Mouse (Mus musculus): ENCODE data around the gene Trove2. TPM values are rescaled to one million over a fixed set of nuclear protein-coding genes. Genes with fewer than 3 reads are reported as not detected.
"Not testable (repeated sequence)": the region's sequence is repeated elsewhere in the genome, so short reads cannot be mapped to it uniquely, and the experiment has no call there.

Trove2 gene
- polyA plus RNA-seq, 1 experiment from 2014 or later = 21.5 TPM

- no peak overlapping the region for H3K4me2 ChIP-seq
- H3K9me3 ChIP-seq (replicated peaks) = 0 out of 2 replicates have a peak, but pooled peaks cover 3% of the 10 kb centered on the region
- H3K36me3 ChIP-seq = no peaks in the 10 kb centered on the region
- WGBS = 69% methylated on average over 5 of the region's 5 CpGs
- no peak for ATAC-seq (ENCODE audit: insufficient number of reproducible peaks, low FRiP score)
- no peak overlapping the region for H3K4me3 ChIP-seq
- H3K9ac ChIP-seq = no peak overlapping the region
- no peak overlapping the region for H3K27ac ChIP-seq (ENCODE audit: poor library complexity, severe bottlenecking)
- H3K4me1 ChIP-seq (replicated peaks) = no peaks in the 10 kb centered on the region
- H3K27me3 ChIP-seq (replicated peaks) = no peaks in the 10 kb centered on the region
Measured at GRCm38 (mm10) chr1:143733914-143734410, 42.9 kb downstream of the Trove2 start.

- Histone ChIP-seq H3K4me1 (replicated peaks) (no peaks in the 10 kb centered on the region), H3K36me3 (no peaks in the 10 kb centered on the region), H3K4me2 (no peak overlapping the region), H3K4me3 (no peak overlapping the region), H3K9me3 (replicated peaks) (0 out of 2 replicates have a peak, but pooled peaks cover 3% of the 10 kb centered on the region), H3K27me3 (replicated peaks) (no peaks in the 10 kb centered on the region), H3K27ac (ENCODE audit: poor library complexity, severe bottlenecking) (no peak overlapping the region), H3K9ac (no peak overlapping the region)
- no peak for ATAC-seq (ENCODE audit: insufficient number of reproducible peaks, low FRiP score)
- 62% methylated on average over 4 of the region's 4 CpGs for WGBS
Measured at GRCm38 (mm10) chr1:143731691-143732090, 45.2 kb downstream of the Trove2 start.

GRCm38 (mm10) chr1:143730899-143731298 is 46.0 kb downstream of the Trove2 start:
- ATAC-seq (ENCODE audit: insufficient number of reproducible peaks, low FRiP score) = no peak
- no peak overlapping the region for H3K4me3 ChIP-seq
- no peak overlapping the region for H3K4me2 ChIP-seq
- H3K36me3 ChIP-seq = no peaks in the 10 kb centered on the region
- no peaks in the 10 kb centered on the region for H3K27me3 ChIP-seq (replicated peaks)
- no peaks in the 10 kb centered on the region for H3K4me1 ChIP-seq (replicated peaks)
- 67% methylated on average over 2 of the region's 2 CpGs for WGBS
- no peak overlapping the region for H3K27ac ChIP-seq (ENCODE audit: poor library complexity, severe bottlenecking)
- 0 out of 2 replicates have a peak, but pooled peaks cover 3% of the 10 kb centered on the region for H3K9me3 ChIP-seq (replicated peaks)
- no peak overlapping the region for H3K9ac ChIP-seq

- Histone ChIP-seq H3K27me3 (replicated peaks) (no peaks in the 10 kb centered on the region), H3K9me3 (replicated peaks) (0 out of 2 replicates have a peak, but pooled peaks cover 3% of the 10 kb centered on the region), H3K4me3 (no peak overlapping the region), H3K36me3 (no peaks in the 10 kb centered on the region), H3K27ac (ENCODE audit: poor library complexity, severe bottlenecking) (no peak overlapping the region), H3K4me2 (no peak overlapping the region), H3K4me1 (replicated peaks) (0 out of 2 replicates have a peak, but pooled peaks cover 3% of the 10 kb centered on the region), H3K9ac (no peak overlapping the region)
- ATAC-seq (ENCODE audit: insufficient number of reproducible peaks, low FRiP score) = no peak
- 60% methylated on average over 9 of the region's 9 CpGs for WGBS
Measured at GRCm38 (mm10) chr1:143727701-143728445, 49.0 kb downstream of the Trove2 start.

GRCm38 (mm10) chr1:143724456-143725064 is 52.3 kb downstream of the Trove2 start:
- ATAC-seq (ENCODE audit: insufficient number of reproducible peaks, low FRiP score) = no peak
- WGBS = 56% methylated on average over 5 of the region's 5 CpGs
- H3K36me3 ChIP-seq = no peaks in the 10 kb centered on the region

GRCm38 (mm10) chr1:143716038-143716437 is 60.8 kb downstream of the Trove2 start, which contains the start of gene Glrx2:
Glrx2 (plus strand) TSS chr1:143716338.
- not testable (repeated sequence) for H3K27ac ChIP-seq (ENCODE audit: poor library complexity, severe bottlenecking); H3K4me3 ChIP-seq; H3K4me1 ChIP-seq (replicated peaks); H3K27me3 ChIP-seq (replicated peaks); H3K9ac ChIP-seq; ATAC-seq (ENCODE audit: insufficient number of reproducible peaks, low FRiP score); H3K36me3 ChIP-seq; H3K9me3 ChIP-seq (replicated peaks); H3K4me2 ChIP-seq
- no CpG with 5 or more reads among the region's 2 CpGs for WGBS

More at GRCm38 (mm10) chr1:143724456-143725064, 52.3 kb downstream of the Trove2 start:
- no peak overlapping the region for H3K27ac ChIP-seq (ENCODE audit: poor library complexity, severe bottlenecking)
- 0 out of 2 replicates have a peak, but pooled peaks cover 4% of the 10 kb centered on the region for H3K9me3 ChIP-seq (replicated peaks)
- H3K4me1 ChIP-seq (replicated peaks) = 0 out of 2 replicates have a peak, but pooled peaks cover 3% of the 10 kb centered on the region
- H3K4me2 ChIP-seq = no peak overlapping the region
- no peak overlapping the region for H3K9ac ChIP-seq
- no peak overlapping the region for H3K4me3 ChIP-seq
- H3K27me3 ChIP-seq (replicated peaks) = no peaks in the 10 kb centered on the region

GRCm38 (mm10) chr1:143710627-143710976 is 66.3 kb downstream of the Trove2 start:
- no peaks in the 10 kb centered on the region for H3K27me3 ChIP-seq (replicated peaks)
- no peak overlapping the region for H3K9ac ChIP-seq
- no peak overlapping the region for H3K4me2 ChIP-seq
- H3K4me3 ChIP-seq = no peak overlapping the region
- WGBS = 15% methylated on average over 5 of the region's 5 CpGs
- ATAC-seq (ENCODE audit: insufficient number of reproducible peaks, low FRiP score) = no peak
- H3K27ac ChIP-seq (ENCODE audit: poor library complexity, severe bottlenecking) = no peak overlapping the region
- H3K9me3 ChIP-seq (replicated peaks) = no peaks in the 10 kb centered on the region
- H3K4me1 ChIP-seq (replicated peaks) = peaks cover 9% of the 10 kb centered on the region
- H3K36me3 ChIP-seq = no peaks in the 10 kb centered on the region

GRCm38 (mm10) chr1:143709966-143710626 is 66.8 kb downstream of the Trove2 start:
- no peak overlapping the region for H3K27ac ChIP-seq (ENCODE audit: poor library complexity, severe bottlenecking)
- ATAC-seq (ENCODE audit: insufficient number of reproducible peaks, low FRiP score) = no peak

GRCm38 (mm10) chr1:143708361-143708760 is 68.5 kb downstream of the Trove2 start:
- Histone ChIP-seq H3K27ac (ENCODE audit: poor library complexity, severe bottlenecking) (no peak overlapping the region), H3K4me3 (no peak overlapping the region), H3K4me1 (replicated peaks) (peaks cover 9% of the 10 kb centered on the region), H3K4me2 (no peak overlapping the region), H3K36me3 (no peaks in the 10 kb centered on the region), H3K27me3 (replicated peaks) (no peaks in the 10 kb centered on the region), H3K9me3 (replicated peaks) (no peaks in the 10 kb centered on the region), H3K9ac (no peak overlapping the region)
- no peak for ATAC-seq (ENCODE audit: insufficient number of reproducible peaks, low FRiP score)
- 75% methylated on average over 6 of the region's 6 CpGs for WGBS

More at GRCm38 (mm10) chr1:143709966-143710626, 66.8 kb downstream of the Trove2 start:
- WGBS = 70% methylated on average over 7 of the region's 7 CpGs
- Histone ChIP-seq H3K36me3 (no peaks in the 10 kb centered on the region), H3K9me3 (replicated peaks) (no peaks in the 10 kb centered on the region), H3K27me3 (replicated peaks) (no peaks in the 10 kb centered on the region), H3K4me3 (no peak overlapping the region), H3K9ac (no peak overlapping the region), H3K4me2 (no peak overlapping the region), H3K4me1 (replicated peaks) (peaks cover 9% of the 10 kb centered on the region)

- no peak for ATAC-seq (ENCODE audit: insufficient number of reproducible peaks, low FRiP score)
Measured at GRCm38 (mm10) chr1:143707006-143707405, 69.9 kb downstream of the Trove2 start.

GRCm38 (mm10) chr1:143702741-143703262 is 74.1 kb downstream of the Trove2 start, which contains the start of gene Cdc73:
Cdc73 (minus strand) TSS chr1:143702893.
- ATAC-seq (ENCODE audit: insufficient number of reproducible peaks, low FRiP score) = peak; percentile 100

More at GRCm38 (mm10) chr1:143707006-143707405, 69.9 kb downstream of the Trove2 start:
- Histone ChIP-seq H3K4me1 (replicated peaks) (peaks cover 9% of the 10 kb centered on the region), H3K27ac (ENCODE audit: poor library complexity, severe bottlenecking) (no peak overlapping the region), H3K4me3 (no peak overlapping the region), H3K9me3 (replicated peaks) (no peaks in the 10 kb centered on the region), H3K27me3 (replicated peaks) (no peaks in the 10 kb centered on the region), H3K36me3 (no peaks in the 10 kb centered on the region), H3K9ac (no peak overlapping the region), H3K4me2 (no peak overlapping the region)
- 60% methylated on average over 4 of the region's 4 CpGs for WGBS

More at GRCm38 (mm10) chr1:143702741-143703262, 74.1 kb downstream of the Trove2 start, which contains the start of gene Cdc73:
- Histone ChIP-seq H3K9me3 (replicated peaks) (no peaks in the 10 kb centered on the region), H3K9ac (peak within 1 kb of the TSS; percentile 91), H3K27ac (ENCODE audit: poor library complexity, severe bottlenecking) (peak within 1 kb of the TSS; percentile 94), H3K4me2 (peak within 1 kb of the TSS; percentile 83), H3K4me1 (replicated peaks) (0 out of 2 replicates have a peak, but pooled peaks cover 4% of the 10 kb centered on the region), H3K4me3 (peak within 1 kb of the TSS; percentile 80), H3K36me3 (peaks cover 4% of the 10 kb centered on the region), H3K27me3 (replicated peaks) (no peaks in the 10 kb centered on the region)
- under 1% methylated on average over 70 of the region's 74 CpGs for WGBS
